8 mouse cellular contexts compared by ENCODE assay signal in the genomic region with DNA sequence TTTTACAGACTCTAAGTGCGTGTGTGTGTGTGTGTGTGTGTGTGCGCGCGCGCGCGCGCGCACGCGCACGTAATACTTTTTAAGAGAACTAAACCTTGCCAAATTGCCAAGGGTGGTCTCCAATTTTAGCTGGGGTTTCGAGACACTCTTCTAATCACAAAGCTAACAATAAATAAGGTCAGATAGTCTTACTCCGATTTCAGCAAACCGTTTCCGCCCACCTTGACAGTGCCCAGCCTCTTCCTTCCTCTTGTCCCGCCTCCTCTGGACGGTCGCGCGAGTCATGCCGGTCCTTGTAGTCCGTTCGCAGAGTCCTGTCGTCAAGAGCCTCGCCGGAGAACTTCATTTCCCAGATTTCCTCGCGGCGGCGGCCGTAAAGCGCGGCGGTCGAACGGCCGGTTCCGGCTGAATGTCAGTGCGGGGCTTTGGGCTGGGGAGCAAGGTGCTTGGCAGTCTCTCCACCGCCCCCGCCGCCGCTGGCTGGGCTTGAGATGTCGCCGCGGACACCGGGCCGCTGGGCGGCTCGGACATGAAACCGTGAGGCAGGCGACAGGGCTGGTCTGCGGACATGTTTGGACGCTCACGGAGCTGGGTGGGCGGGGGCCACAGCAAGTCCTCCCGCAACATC. TPM values are rescaled to one million over a fixed set of nuclear protein-coding genes. Genes with fewer than 3 reads are reported as not detected.
DNase-seq lines count a peak whose midpoint lies in the region; ATAC-seq lines count a peak whose summit lies in the region.

Gene Clec16a, plus strand, starts transcription at position 345 of the 628 bp plus-strand sequence.

- peak within 1 kb of the TSS; percentile 76 for H3K4me2 ChIP-seq in hindbrain, embryonic 15.5 days

- H3K4me1 ChIP-seq in hindbrain, embryonic 15.5 days (replicated peaks): peaks cover 51% of the 10 kb centered on the region

- no peaks in the 10 kb centered on the region for H3K9me3 ChIP-seq in hindbrain, embryonic 15.5 days

- WGBS in hindbrain, embryonic 15.5 days: under 1% methylated on average over 58 of the region's 58 CpGs

- peak; percentile 93 for ATAC-seq in hindbrain, embryonic 15.5 days (ENCODE audit: low FRiP score, low read depth)

- peak within 1 kb of the TSS; percentile 43 for H3K27ac ChIP-seq in hindbrain, embryonic 15.5 days (replicated peaks)

- H3K27me3 ChIP-seq in hindbrain, embryonic 15.5 days: no peaks in the 10 kb centered on the region

- peak within 1 kb of the TSS; percentile 83 for H3K9ac ChIP-seq in hindbrain, embryonic 15.5 days

- peak within 1 kb of the TSS; percentile 86 for H3K4me3 ChIP-seq in hindbrain, embryonic 15.5 days

- peak; percentile 96 for DNase-seq in T-cell, adult 2 months (ENCODE audit: low spot score)
- peak; percentile 95 for DNase-seq in cerebellum, postnatal 36 days
- peak; percentile 94 to 97 for DNase-seq in frontal cortex, postnatal 36 days (ENCODE audit: low spot score in 2 of 2)
- peak; percentile 93 for DNase-seq in left cerebral cortex, adult 11 months (ENCODE audit: low spot score)
- peak; percentile 97 to 98 for DNase-seq in lung, postnatal 4 days
- DNase-seq in retina, postnatal 7 days (ENCODE audit: low read depth, low spot score): peak; percentile 94
- DNase-seq in urinary bladder, adult 2 months (ENCODE audit: low spot score): peak; percentile 88

- no peaks in the 10 kb centered on the region for H3K36me3 ChIP-seq in hindbrain, embryonic 15.5 days

RNA-seq across cellular contexts. Expression of gene Clec16a, which starts in this region (rescaled TPM):
- polyA plus RNA-seq in hindbrain, embryonic 15.5 days (2015; fragmentation: Nextera tagmentation; extraction: Ambion mirVana): 66.2 and 70.2 TPM in 2 replicates
- 10.0 and 12.8 TPM in 2 replicates for polyA plus RNA-seq in urinary bladder, adult 2 months (2012; rRNA removed)

Comparison
In these comparisons a context has a peak if more than half of its experiments do, and no peak if none do; other contexts are left out.
1. Peak in every context shown above with its lines: DNase-seq, ATAC-seq, H3K4me3 ChIP-seq and H3K27ac ChIP-seq.